Comparison of ENCODE assay signal across 15 mouse cellular contexts in genomic region chr15:83781304-83781703, GRCm38 (mm10). TPM values are rescaled to one million over a fixed set of nuclear protein-coding genes. Genes with fewer than 3 reads are reported as not detected.
A peak's percentile ranks its signal among the peaks of the same experiment; 100 is the strongest.
DNase-seq lines count a peak whose midpoint lies in the region; ATAC-seq and TF ChIP-seq lines count a peak whose summit lies in the region.
"Had no signal": no experiment of that assay in that cellular context is flagged by ENCODE, and none has a peak within 500 bp of the region (broad histone marks: within the 10 kb centered on the region; RNA-seq: fewer than 3 reads in every experiment).

No protein-coding gene starts in this region.

- H3K4me3 ChIP-seq in midbrain, embryonic 14.5 days (replicated peaks; ENCODE audit: low read depth, low read length): no peak overlapping the region
- no peak overlapping the region; the same call in 1 of the 2 replicates for H3K4me3 ChIP-seq in midbrain, embryonic 10.5 days
- H3K4me3 ChIP-seq in forebrain, embryonic 10.5 days: peak overlapping the region; percentile 75
- peak overlapping the region; percentile 72 for H3K4me3 ChIP-seq in forebrain, embryonic 16.5 days (replicated peaks; ENCODE audit: low read length)
- H3K4me3 ChIP-seq in olfactory bulb, adult 2 months (ENCODE audit: insufficient read depth, low read depth, low read length): peak overlapping the region; percentile 9; the same call in 1 of the 2 replicates

- WGBS in midbrain, embryonic 14.5 days: 74% methylated on average over 11 of the region's 11 CpGs
- 76% methylated on average over 11 of the region's 11 CpGs for WGBS in midbrain, embryonic 10.5 days
- 63% methylated on average over 11 of the region's 11 CpGs for WGBS in forebrain, embryonic 10.5 days
- 16% methylated on average over 11 of the region's 11 CpGs for WGBS in forebrain, embryonic 16.5 days
- WGBS in olfactory bulb, adult 2 months: 53% methylated on average over 11 of the region's 11 CpGs

- ATAC-seq in midbrain, embryonic 14.5 days (ENCODE audit: low FRiP score, low TSS enrichment): no peak
- peak; percentile 74 for ATAC-seq in forebrain, embryonic 16.5 days
- ATAC-seq in cerebellum, adult (ENCODE audit: insufficient number of reproducible peaks, low FRiP score, low TSS enrichment): no peak
- ATAC-seq: CD4-positive, CD25-positive, alpha-beta regulatory T cell, adult 4 months; intestine, embryonic 16.5 days had no signal

- H3K4me1 ChIP-seq in midbrain, embryonic 14.5 days (ENCODE audit: control insufficient read depth, insufficient read depth, low read length): 0 out of 2 replicates have a peak, but pooled peaks cover 2% of the 10 kb centered on the region
- H3K4me1 ChIP-seq in midbrain, embryonic 10.5 days: peaks cover 28% of the 10 kb centered on the region
- peaks cover 70% of the 10 kb centered on the region for H3K4me1 ChIP-seq in forebrain, embryonic 10.5 days
- peaks cover 53% of the 10 kb centered on the region for H3K4me1 ChIP-seq in forebrain, embryonic 16.5 days (replicated peaks; ENCODE audit: control insufficient read depth, insufficient read depth, low read length)
- H3K4me1 ChIP-seq in olfactory bulb, adult 2 months (ENCODE audit: control insufficient read depth, insufficient read depth, low read length): peaks cover 14% of the 10 kb centered on the region; the same call in 1 of the 2 replicates

- H3K4me2 ChIP-seq in midbrain, embryonic 14.5 days (ENCODE audit: low read length): peak overlapping the region; percentile 5; the same call in 1 of the 2 replicates
- H3K4me2 ChIP-seq in forebrain, embryonic 16.5 days (ENCODE audit: low read length): peak overlapping the region; percentile 69

- H3K27me3 ChIP-seq in midbrain, embryonic 14.5 days (ENCODE audit: control insufficient read depth, insufficient read depth, low read length): peaks cover 9% of the 10 kb centered on the region; the same call in 1 of the 2 replicates
- peaks cover 61% of the 10 kb centered on the region for H3K27me3 ChIP-seq in midbrain, embryonic 10.5 days (ENCODE audit: low read depth, poor library complexity, severe bottlenecking)
- H3K27me3 ChIP-seq in forebrain, embryonic 10.5 days (ENCODE audit: poor library complexity, severe bottlenecking): peaks cover 68% of the 10 kb centered on the region
- no peaks in the 10 kb centered on the region for H3K27me3 ChIP-seq in forebrain, embryonic 16.5 days (replicated peaks; ENCODE audit: control insufficient read depth, insufficient read depth, low read length)

- no peak for TF ChIP-seq POLR2A in olfactory bulb, adult 2 months (IDR thresholded peaks at IDR 0.05; ENCODE audit: insufficient read depth, low read depth, low read length)

- H3K9me3 ChIP-seq in midbrain, embryonic 14.5 days (ENCODE audit: control insufficient read depth, low read length): no peaks in the 10 kb centered on the region
- no peaks in the 10 kb centered on the region for H3K9me3 ChIP-seq in midbrain, embryonic 10.5 days (replicated peaks)
- H3K9me3 ChIP-seq in forebrain, embryonic 10.5 days: no peaks in the 10 kb centered on the region
- H3K9me3 ChIP-seq in forebrain, embryonic 16.5 days (ENCODE audit: control insufficient read depth, low read length): no peaks in the 10 kb centered on the region

- H3K9ac ChIP-seq in midbrain, embryonic 14.5 days (replicated peaks; ENCODE audit: low read length): no peak overlapping the region
- peak overlapping the region; percentile 85 for H3K9ac ChIP-seq in forebrain, embryonic 16.5 days (replicated peaks; ENCODE audit: low read depth, low read length)
- H3K9ac ChIP-seq: lung, embryonic 14.5 days had no signal

- DNase-seq in midbrain, embryonic 14.5 days: no peak
- no peak for DNase-seq in midbrain, embryonic 10.5 days (ENCODE audit: low spot score)
- DNase-seq in forebrain, embryonic 10.5 days (ENCODE audit: extremely low spot score, low spot score): no peak
- DNase-seq in embryo, embryonic 10.5 days (ENCODE audit: low spot score): no peak
- DNase-seq: adrenal gland, postnatal 10 days; cerebellum, postnatal 14 days; heart, postnatal 10 days; liver; lung, embryonic 14.5 days had no signal

- TF ChIP-seq CTCF in olfactory bulb, adult 2 months (IDR thresholded peaks at IDR 0.05; ENCODE audit: insufficient read depth, low read depth, low read length): no peak

- no peaks in the 10 kb centered on the region for H3K36me3 ChIP-seq in midbrain, embryonic 14.5 days (ENCODE audit: control insufficient read depth, insufficient read depth, low read length)
- no peaks in the 10 kb centered on the region for H3K36me3 ChIP-seq in midbrain, embryonic 10.5 days
- H3K36me3 ChIP-seq in forebrain, embryonic 10.5 days (replicated peaks): no peaks in the 10 kb centered on the region
- no peaks in the 10 kb centered on the region for H3K36me3 ChIP-seq in forebrain, embryonic 16.5 days (ENCODE audit: control insufficient read depth, insufficient read depth)

- no peak overlapping the region for H3K27ac ChIP-seq in midbrain, embryonic 14.5 days (replicated peaks; ENCODE audit: low read depth, low read length)
- no peak overlapping the region for H3K27ac ChIP-seq in midbrain, embryonic 10.5 days (replicated peaks)
- peak overlapping the region; percentile 67 for H3K27ac ChIP-seq in forebrain, embryonic 10.5 days
- peak overlapping the region; percentile 78 for H3K27ac ChIP-seq in forebrain, embryonic 16.5 days (ENCODE audit: low read length)
- H3K27ac ChIP-seq in olfactory bulb, adult 2 months (ENCODE audit: insufficient read depth, low read depth, low read length): no peak overlapping the region
- H3K27ac ChIP-seq: kidney, postnatal 0 days had no signal

RNA-seq across cellular contexts. Expression of gene Mpped1, which starts 2.0 kb away (rescaled TPM):
- polyA plus RNA-seq in midbrain, embryonic 14.5 days (2014; fragmentation: Nextera tagmentation; extraction: Ambion mirVana): 16.5 and 16.9 TPM in 2 replicates
- polyA plus RNA-seq in midbrain, embryonic 10.5 days (2016; fragmentation: Nextera tagmentation; extraction: Ambion mirVana): 8.4 and 10.7 TPM in 2 replicates
- polyA plus RNA-seq in forebrain, embryonic 10.5 days (2016; fragmentation: Nextera tagmentation; extraction: Ambion mirVana): 33.4 and 35.9 TPM in 2 replicates
- 400 and 477 TPM in 2 replicates for polyA plus RNA-seq in forebrain, embryonic 16.5 days (2015; fragmentation: Nextera tagmentation; extraction: Ambion mirVana)
- not detected in 2 replicates for polyA plus RNA-seq in olfactory bulb, adult 2 months (2012; ENCODE audit: insufficient read depth, insufficient read length, low replicate concordance, missing spikeins)
- polyA plus RNA-seq: CD4-positive, CD25-positive, alpha-beta regulatory T cell, adult 4 months had no signal

RNA-seq across cellular contexts. Expression of gene Scube1, which starts 56.5 kb away (rescaled TPM):
- 10.2 and 13.5 TPM in 2 replicates for polyA plus RNA-seq in midbrain, embryonic 14.5 days (2014; fragmentation: Nextera tagmentation; extraction: Ambion mirVana)
- polyA plus RNA-seq in midbrain, embryonic 10.5 days (2016; fragmentation: Nextera tagmentation; extraction: Ambion mirVana): 64.4 and 74.8 TPM in 2 replicates
- 58.7 and 68.0 TPM in 2 replicates for polyA plus RNA-seq in forebrain, embryonic 10.5 days (2016; fragmentation: Nextera tagmentation; extraction: Ambion mirVana)
- polyA plus RNA-seq in forebrain, embryonic 16.5 days (2015; fragmentation: Nextera tagmentation; extraction: Ambion mirVana): 21.9 and 23.6 TPM in 2 replicates
- not detected in 2 replicates for polyA plus RNA-seq in olfactory bulb, adult 2 months (2012; ENCODE audit: insufficient read depth, insufficient read length, low replicate concordance, missing spikeins)
- polyA plus RNA-seq: CD4-positive, CD25-positive, alpha-beta regulatory T cell, adult 4 months had no signal

Comparison
In these comparisons a context has a peak if more than half of its experiments do, and no peak if none do; other contexts are left out.
1. RNA of gene Mpped1, which starts 2.0 kb away (polyA plus RNA-seq): 400 to 477 TPM in forebrain, embryonic 16.5 days; 33.4 to 35.9 TPM in forebrain, embryonic 10.5 days, 16.5 to 16.9 TPM in midbrain, embryonic 14.5 days, 8.4 to 10.7 TPM in midbrain, embryonic 10.5 days and not detected in olfactory bulb, adult 2 months; every median in the first group is over 10 times any median in the second.
2. H3K27ac ChIP-seq: peak in forebrain, embryonic 10.5 days (single experiment) and forebrain, embryonic 16.5 days (single experiment); none in midbrain, embryonic 14.5 days (single experiment), midbrain, embryonic 10.5 days (single experiment) and olfactory bulb, adult 2 months (single experiment).
3. H3K4me3 ChIP-seq: peak in forebrain, embryonic 10.5 days (single experiment), forebrain, embryonic 16.5 days (single experiment) and olfactory bulb, adult 2 months (single experiment); none in midbrain, embryonic 14.5 days (single experiment) and midbrain, embryonic 10.5 days (single experiment).
4. RNA of gene Scube1, which starts 56.5 kb away (polyA plus RNA-seq): 64.4 to 74.8 TPM in midbrain, embryonic 10.5 days, 58.7 to 68.0 TPM in forebrain, embryonic 10.5 days, 21.9 to 23.6 TPM in forebrain, embryonic 16.5 days and 10.2 to 13.5 TPM in midbrain, embryonic 14.5 days; not detected in olfactory bulb, adult 2 months; every median in the first group is over 10 times any median in the second.